Mouse (Mus musculus): ENCODE data around the gene Hoxb6. TPM values are rescaled to one million over a fixed set of nuclear protein-coding genes. Genes with fewer than 3 reads are reported as not detected.

Gene Hoxb6
- total RNA-seq, 2 experiments from 2014 or later = not detected

DNA sequence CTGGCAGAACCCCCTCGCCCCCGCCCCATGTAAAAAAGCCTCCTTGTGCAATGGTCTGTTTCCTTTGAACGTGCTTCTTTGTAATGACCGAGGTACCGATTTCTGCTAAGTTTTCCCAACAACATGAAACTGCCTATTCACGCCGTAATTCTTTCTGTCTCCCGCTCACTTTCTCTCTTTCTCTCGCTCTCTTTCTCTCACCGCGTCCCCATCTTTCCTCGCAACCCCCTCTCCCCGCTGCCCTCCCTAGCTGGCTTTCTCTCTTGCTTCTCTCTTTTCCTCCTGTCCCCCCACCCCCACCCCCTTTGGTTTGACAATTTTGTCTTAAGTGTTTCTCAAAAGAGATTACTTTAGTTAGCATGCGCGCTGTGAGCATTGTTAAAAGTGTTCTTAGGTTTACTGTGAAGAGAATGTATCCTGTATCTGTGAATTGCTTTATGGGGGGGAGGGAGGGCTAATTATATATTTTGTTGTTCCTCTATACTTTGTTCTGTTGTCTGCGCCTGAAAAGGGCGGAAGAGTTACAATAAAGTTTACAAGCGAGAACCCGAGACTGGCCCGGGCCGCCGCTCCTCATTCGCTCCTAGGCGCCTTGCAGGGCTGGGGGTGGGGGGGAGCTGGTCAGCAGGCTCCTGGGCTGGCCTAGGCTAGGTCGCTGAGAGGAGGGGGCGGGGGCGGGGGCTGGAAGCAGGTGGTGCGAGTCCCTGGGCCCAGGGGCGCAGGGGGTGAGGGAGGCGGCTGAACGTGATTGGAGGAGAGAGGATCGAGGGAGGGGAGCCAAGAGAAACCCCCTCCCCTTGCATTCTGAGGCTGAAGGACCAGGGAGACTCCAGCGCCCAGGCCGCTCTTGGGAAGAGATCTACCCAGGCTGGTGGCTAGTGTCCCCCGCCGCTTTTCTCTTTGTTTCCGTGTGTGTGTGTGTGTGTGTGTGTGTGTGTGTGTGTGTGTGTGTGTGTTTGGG, 7.2 kb upstream of the Hoxb6 start:
- intact Hi-C loops (cut with DNase I) = no loop called here
- no peak for DNase-seq

DNA sequence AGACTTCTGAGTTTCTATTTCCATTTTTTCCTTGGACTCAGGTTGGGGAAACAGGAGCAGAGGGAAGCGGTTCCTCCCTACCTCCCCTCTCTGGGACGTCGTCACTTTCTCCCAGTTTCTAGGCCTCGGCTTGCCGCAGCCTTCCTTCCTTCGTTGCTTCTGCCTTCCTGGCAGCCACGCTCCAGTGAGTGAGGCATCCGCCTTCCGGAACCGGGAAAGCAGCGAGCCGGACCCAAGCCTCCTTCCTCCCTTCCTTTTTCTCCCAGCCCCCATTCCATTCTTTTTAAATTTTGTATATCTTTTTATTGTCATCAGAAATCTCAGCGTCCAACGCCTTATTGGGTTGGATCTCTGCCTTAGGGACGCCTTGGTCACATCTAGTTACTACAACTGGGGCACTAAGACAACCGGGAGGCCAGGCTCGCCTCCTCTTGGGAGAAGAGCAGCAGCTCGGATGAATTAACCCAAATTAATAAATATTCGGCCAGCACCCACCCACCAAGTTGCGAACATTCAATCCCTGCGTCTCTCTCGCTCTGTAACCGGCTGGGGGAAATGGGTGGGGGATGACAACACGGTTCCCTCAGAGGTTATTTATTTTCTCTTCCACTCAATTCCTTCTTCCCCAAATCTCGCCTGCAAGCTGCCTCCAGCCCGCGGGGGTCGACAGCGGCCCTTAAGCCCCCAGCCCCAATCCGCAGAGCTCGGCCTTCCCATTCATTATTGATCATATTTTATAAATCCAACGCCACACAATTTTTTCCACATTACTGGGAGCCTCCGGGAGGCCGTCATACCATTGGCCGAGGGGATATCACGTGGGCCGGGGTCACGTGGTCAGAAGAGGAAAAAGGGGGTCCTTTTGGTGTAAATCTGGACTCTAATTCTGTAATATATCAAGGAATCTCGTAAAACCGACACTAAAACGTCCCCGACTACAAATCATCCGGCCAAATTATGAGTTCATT, 6.2 kb upstream of the Hoxb6 start, which contains the start of gene Hoxb7:
Hoxb7 (plus strand) TSS at position 853 of the 968 bp plus-strand sequence.
- intact Hi-C loops (cut with DNase I) = no loop called here

DNA sequence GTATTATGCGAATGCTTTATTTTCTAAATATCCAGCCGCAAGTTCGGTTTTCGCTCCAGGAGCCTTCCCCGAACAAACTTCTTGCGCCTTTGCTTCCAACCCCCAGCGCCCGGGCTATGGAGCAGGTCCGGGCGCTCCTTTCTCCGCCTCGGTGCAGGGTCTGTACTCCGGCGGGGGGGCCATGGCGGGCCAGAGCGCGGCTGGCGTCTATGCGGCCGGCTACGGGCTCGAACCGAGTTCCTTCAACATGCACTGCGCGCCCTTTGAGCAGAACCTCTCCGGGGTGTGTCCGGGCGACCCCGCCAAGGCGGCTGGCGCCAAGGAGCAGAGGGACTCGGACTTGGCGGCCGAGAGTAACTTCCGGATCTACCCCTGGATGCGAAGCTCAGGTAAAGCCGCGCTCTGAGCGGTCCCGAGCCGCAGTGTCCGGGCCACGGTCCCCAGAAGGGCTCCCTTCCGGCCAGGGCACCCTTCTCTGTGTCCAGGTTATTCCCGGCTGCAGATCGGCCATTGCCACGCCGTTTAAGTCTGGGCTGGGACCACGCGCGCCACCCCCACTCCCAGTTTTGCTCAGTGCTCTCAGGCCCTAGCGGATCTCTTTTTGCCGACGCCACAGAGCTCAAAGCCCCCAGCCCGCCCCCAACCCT, 5.4 kb upstream of the Hoxb6 start:
- no peak for DNase-seq
- intact Hi-C loops (cut with DNase I) = no loop called here

More for the DNA sequence above, 6.2 kb upstream of the Hoxb6 start, which contains the start of gene Hoxb7:
- no peak for DNase-seq

GRCm38 (mm10) chr11:96287411-96287810, 4.9 kb upstream of the Hoxb6 start:
- DNase-seq = no peak
- intact Hi-C loops (cut with DNase I) = no loop called here

DNA sequence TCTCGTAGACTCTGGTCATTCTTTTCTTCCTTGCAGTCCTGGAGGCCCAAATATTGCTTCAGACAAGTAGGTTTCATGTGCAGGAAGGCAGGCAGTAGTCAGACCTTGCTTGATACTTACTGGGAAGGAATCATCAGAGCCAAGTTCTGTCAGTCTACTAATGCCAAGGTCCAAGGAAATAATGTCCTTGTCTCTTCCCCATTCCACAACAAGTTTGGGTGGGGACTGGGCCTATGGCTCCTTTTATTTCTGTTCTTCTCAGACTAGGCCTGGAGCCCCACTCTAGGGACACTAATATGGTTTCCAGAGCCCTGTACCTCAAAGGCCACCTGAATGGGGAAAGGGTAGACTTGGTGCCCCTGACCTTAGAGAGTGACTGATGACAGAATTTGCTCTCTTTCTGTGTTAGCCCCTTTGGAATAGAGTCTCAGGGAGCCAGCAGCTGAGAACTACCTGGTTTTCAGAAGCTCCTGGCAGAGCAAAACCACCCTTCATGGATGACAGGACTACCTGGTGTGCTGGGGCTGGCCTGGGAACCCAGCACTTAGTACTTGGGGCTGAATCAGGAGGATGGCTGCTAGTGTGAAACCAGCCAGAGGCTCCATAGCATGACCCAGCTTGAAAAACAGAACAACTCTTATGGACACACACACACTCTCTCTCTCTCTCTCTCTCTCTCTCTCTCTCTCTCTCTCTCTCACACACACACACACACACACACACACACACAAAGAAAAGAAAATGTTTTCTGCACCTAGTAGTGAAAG, 3.6 kb upstream of the Hoxb6 start:
- intact Hi-C loops (cut with DNase I) = no loop called here
- no peak for DNase-seq

GRCm38 (mm10) chr11:96289293-96289692, 3.0 kb upstream of the Hoxb6 start:
- intact Hi-C loops (cut with DNase I) = no loop called here
- no peak for DNase-seq

GRCm38 (mm10) chr11:96289837-96290236, 2.4 kb upstream of the Hoxb6 start:
- intact Hi-C loops (cut with DNase I) = loop anchor here (5.0 kb wide), 1 partner anchor 283 kb away; the partner anchor contains the start of gene Igf2bp1
- no peak for DNase-seq

GRCm38 (mm10) chr11:96290705-96291355, 1.4 kb upstream of the Hoxb6 start:
- intact Hi-C loops (cut with DNase I) = loop anchor here (5.0 kb wide), 1 partner anchor 284 kb away; the partner anchor contains the start of gene Igf2bp1
- no peak for DNase-seq

DNA sequence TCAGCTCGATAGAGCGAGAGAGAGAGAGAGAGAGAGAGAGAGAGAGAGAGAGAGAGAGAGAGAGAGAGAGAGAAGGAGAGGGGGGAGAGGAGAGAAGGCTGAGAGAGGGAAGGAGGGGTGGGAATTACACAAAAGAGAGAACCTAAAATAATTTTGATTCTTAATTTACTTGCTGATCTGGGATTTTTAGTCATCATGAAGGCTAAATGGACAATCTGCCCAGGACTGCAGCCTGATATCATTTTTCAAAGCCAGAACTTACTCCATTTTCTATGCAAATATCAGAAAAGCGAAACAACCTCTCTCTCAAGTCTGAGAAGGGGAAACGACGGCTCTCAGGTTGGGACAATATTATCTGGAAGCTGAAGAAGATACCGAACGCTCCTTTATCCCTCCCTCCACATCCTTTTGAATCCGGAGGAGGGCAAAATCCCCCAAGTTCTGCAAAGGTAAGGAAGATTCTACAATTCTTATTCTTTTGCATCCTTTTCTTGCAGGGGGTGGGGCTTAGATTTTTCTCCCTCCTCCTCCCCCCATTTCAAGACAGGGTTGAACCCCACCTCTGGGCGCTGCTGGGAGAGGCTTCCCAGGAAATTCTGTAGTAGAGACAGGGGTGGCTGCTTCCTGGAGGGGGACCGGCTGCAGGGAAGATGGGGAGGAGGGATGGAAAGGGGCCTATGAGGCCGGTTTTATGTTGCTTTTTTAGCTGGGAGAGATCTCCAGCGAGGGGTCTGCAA, 457 bp downstream of the Hoxb6 start:
- intact Hi-C loops (cut with DNase I) = loop anchor here (5.0 kb wide), 1 partner anchor 285 kb away; the partner anchor contains the start of gene Igf2bp1
- no peak for DNase-seq

- intact Hi-C loops (cut with DNase I) = loop anchor here (5.0 kb wide), 1 partner anchor 286 kb away; the partner anchor contains the start of gene Igf2bp1
- no peak for DNase-seq
Observed at GRCm38 (mm10) chr11:96293302-96293921, 1.1 kb downstream of the Hoxb6 start.

DNA sequence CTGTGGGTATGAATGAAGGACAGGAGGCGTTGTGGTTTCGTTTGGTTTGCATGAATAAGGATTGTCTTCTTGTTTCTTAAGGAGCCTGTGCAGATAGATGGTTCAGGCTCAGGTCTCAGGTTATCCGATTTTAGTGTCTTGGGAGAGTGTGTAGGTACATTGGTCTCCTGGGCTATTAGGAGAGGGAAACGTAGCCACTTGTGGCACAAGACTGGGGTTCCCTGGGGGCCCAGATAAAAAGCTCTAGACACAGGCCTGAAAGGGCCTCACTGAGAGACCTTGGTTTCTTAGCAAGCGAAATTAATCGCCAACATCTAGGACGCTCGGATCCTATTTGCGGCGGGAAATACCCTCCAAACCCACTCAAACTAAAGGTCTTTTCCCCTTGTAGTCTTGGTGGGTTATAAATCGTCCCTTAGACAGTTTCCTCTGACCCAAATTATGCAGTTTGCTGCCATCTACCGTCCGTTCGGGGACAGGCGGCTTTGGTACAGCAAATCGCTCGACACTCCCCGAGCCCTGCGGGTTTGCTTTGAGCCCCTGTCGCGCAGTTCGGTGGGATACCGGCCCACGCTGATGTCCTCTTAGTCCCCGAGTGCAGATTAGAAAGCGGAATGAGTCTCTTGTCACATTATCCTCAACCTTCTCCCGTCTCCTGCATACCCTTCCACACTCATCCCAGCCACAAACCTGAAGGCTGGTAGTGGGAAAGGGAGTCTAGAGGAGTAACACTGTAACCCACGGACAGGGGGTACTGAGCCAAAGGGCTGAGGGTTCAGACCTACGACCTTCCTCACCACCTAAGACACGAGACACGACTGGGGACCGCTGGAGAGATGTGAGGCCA, 2.2 kb downstream of the Hoxb6 start:
- intact Hi-C loops (cut with DNase I) = loop anchor here (5.0 kb wide), 1 partner anchor 287 kb away; the partner anchor contains the start of gene Igf2bp1
- DNase-seq = peak; percentile 68 to 81

GRCm38 (mm10) chr11:96295092-96295835, 3.0 kb downstream of the Hoxb6 start:
- intact Hi-C loops (cut with DNase I) = no loop called here
- no peak for DNase-seq

- intact Hi-C loops (cut with DNase I) = no loop called here
- DNase-seq = no peak
Observed at GRCm38 (mm10) chr11:96296997-96297396, 4.7 kb downstream of the Hoxb6 start.

DNA sequence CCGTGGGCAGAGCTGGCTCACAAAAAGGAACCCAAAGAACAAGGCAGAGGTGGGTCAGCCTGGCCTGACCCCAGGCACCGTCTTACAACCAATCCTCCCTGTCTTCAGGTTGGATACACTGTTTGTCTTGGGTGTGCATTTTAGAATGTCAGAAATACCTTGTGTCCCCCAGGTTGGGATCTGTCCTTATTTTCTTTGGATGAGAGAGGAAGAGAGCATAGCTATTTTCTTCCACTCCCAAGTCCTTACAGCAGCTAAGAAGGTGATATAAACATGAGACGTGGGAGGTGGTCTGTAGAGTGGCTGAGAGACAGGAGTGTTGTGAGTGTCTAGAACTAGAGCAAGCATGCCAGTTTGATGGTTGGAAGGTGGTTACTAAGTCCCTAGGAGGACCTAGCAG, 5.2 kb downstream of the Hoxb6 start:
- intact Hi-C loops (cut with DNase I) = no loop called here
- no peak for DNase-seq

GRCm38 (mm10) chr11:96297968-96298635, 5.8 kb downstream of the Hoxb6 start:
- no peak for DNase-seq
- intact Hi-C loops (cut with DNase I) = no loop called here

Data from heart, postnatal 14 days (tissue).